Mouse (Mus musculus) telencephalon, adult 2 months (tissue): ENCODE measurements around the gene Olfr1509.
"Not testable (repeated sequence)": the region's sequence is repeated elsewhere in the genome, so short reads cannot be mapped to it uniquely, and the experiment has no call there.

Experiments used
- DNase-seq: peaks from one replicate; pipeline ENCODE4 v3.0.0-alpha.2; 2011; ENCODE audit warnings: low read depth, low spot score

Gene Olfr1509

DNA sequence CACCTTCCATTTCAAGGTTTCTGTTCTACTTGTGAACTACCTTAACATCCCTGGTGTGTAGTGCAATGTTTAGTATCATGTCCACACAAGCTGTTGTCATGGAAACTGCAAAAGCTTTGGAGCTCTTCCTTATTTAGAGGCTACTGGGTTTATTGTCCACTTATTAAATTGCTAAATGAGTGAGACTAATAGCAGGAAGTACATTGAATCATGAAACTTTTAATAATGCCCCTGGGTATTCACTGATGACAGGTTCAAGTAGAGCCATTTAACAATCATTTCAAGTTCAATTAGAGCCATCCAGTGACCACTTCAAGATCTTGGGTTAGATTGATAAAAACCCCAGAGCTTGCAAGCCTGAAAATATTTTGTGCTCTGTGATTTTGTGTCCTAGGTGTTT is at the start of gene Olfr1509:
Olfr1509 (plus strand) TSS at position 301 of the 400 bp plus-strand sequence.
- no peak for DNase-seq

DNA sequence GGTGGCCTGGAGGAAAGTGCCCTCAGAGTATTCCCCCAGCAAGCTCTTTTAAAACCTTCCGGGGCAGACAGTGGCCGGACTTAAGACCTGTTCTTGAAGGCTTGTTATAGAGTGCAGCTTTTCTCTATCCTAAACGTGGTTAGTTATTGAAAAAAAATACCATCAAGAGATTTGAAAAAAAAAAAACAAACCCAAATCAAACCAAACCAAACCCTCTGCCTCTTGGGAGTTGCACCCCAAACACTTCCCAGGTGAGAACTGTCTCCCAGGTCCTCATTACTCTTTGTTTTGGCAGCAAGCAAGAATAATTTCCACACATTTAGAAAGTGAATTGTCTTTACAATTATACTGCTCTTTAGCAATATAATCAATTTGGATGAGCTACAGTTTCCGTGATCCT is 45.5 kb upstream of the Olfr1509 start, which contains the start of gene Olfr1511:
Olfr1511 (minus strand) TSS at position 101 of the 400 bp plus-strand sequence.
- no peak for DNase-seq

- DNase-seq: not testable (repeated sequence)
Measured at GRCm38 (mm10) chr14:52410142-52410919, 32.5 kb upstream of the Olfr1509 start.

DNA sequence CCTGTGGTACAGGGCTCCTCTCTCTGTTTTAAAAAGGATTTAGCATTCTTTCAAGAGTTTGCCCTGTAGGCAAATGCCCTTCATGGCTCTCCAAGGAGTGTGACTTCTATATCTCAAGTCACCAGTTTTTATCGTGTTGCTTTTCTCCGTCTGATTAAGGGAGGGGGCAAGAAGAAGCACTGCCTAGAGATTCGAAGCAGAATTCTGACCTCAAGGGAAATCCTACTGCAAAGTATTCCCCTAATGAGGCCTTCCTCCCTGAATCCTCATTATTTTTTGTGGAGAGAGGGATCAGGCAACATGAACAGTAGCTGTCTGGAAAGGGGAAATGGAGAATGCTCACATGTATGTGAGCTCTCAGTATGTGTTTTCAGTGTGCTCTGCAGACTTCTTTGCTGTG is 28.5 kb upstream of the Olfr1509 start, which contains the start of gene Olfr1510:
Olfr1510 (minus strand) TSS at position 101 of the 400 bp plus-strand sequence.
- no peak for DNase-seq

GRCm38 (mm10) chr14:52427686-52428085 is 15.1 kb upstream of the Olfr1509 start:
- DNase-seq: no peak

DNA sequence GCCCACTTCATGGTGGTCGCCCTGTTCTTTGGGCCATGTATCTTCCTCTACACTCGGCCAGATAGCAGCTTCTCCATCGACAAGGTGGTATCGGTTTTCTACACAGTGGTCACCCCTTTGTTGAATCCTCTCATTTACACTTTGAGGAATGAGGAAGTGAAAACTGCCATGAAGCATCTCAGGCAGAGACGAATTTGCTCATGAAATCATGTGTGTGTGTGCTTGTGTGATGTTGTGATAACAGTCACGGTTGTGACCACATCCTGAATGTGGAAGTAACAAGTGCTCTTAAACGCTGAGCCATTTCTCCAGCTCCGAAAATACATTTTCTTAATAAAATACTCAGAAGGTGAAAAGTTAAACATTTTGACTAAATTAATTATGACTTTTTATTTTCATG is 8.3 kb downstream of the Olfr1509 start:
- DNase-seq: no peak

- no peak for DNase-seq
Measured at GRCm38 (mm10) chr14:52461928-52462327, 19.1 kb downstream of the Olfr1509 start.

- DNase-seq: no peak
Measured at GRCm38 (mm10) chr14:52465738-52466137, 22.9 kb downstream of the Olfr1509 start.

GRCm38 (mm10) chr14:52467395-52467794 is 24.6 kb downstream of the Olfr1509 start, which contains the start of gene Olfr1508:
Gene Olfr1508, minus strand, starts transcription at chr14:52467495.
- DNase-seq: no peak

DNA sequence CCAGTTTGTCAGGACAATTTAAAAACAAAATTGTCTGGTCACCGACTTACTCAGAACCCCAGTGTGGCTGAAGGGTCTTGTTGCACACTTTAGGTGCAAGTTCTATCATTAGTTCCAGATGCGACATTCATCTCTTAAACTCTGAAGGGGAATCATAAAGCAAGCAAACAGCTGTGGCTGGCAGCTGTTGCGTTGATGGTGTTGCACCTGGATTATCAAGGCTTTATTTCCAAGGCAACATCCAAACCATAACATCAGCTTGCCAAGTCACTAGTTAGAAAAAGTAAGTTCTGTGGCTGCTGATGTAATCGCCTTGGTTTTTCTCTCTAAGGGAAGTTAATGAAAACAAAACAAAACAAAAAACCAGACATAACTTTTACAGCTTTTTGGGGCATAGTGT is 52.7 kb downstream of the Olfr1509 start, which contains the start of gene Olfr1507:
Olfr1507 (minus strand) TSS at position 234 of the 400 bp plus-strand sequence.
- DNase-seq: no peak
